In the genomic region with DNA sequence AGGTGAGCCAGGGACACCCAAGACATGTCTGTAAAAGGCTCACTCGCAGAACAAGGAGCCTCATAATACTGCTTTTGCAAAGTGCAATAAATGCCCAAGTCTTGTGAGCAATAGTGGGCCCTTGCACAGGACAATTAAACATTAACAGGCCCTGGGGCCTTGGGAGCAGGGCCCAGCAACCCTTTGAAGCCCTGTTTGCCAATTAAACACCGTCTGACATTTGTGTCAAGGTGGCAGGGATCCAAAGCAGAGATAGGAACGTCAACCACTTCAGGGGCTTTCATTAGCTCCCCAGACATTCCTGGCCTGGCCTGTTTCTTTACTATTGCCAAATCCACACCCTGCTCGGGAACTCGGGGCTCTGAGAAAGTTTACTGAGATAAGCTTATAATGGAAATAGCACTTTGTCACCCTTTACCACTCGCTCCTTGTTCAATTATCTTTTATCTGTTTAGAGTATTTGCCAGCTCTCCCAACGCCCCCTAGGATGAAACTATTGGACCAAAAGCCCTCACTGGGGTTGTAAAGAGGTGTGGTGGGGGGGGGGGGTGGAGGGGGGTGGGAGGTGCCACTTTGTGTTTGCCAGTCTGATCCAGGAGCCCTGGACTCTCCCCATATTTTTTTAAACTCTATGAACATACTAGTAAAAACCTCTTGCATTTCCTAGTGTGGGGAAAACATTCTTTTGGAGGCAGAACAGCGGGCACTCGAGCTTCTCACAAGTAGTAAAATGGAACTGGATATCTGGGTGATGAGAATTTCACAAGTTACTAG, we compare ENCODE assay signal across 9 mouse cellular contexts.
DNase-seq lines count a peak whose midpoint lies in the region; ATAC-seq and TF ChIP-seq lines count a peak whose summit lies in the region.
"Had no signal": no experiment of that assay in that cellular context is flagged by ENCODE, and none has a peak within 500 bp of the region (broad histone marks: within the 10 kb centered on the region; RNA-seq: fewer than 3 reads in every experiment).

No protein-coding gene starts in this region.

- H3K4me1 ChIP-seq in cerebellum, adult 2 months (ENCODE audit: control insufficient read depth, insufficient read depth, low read length): no peaks in the 10 kb centered on the region
- peaks cover 23% of the 10 kb centered on the region for H3K4me1 ChIP-seq in heart, embryonic 10.5 days
- no peaks in the 10 kb centered on the region for H3K4me1 ChIP-seq in lung, postnatal 0 days (ENCODE audit: insufficient read depth, low read depth, low read length)

- H3K4me2 ChIP-seq in lung, postnatal 0 days (replicated peaks; ENCODE audit: low read depth, low read length): no peak overlapping the region

- peak; percentile 94 for ATAC-seq in lung, postnatal 0 days

- no peaks in the 10 kb centered on the region for H3K27me3 ChIP-seq in cerebellum, adult 2 months (ENCODE audit: control insufficient read depth, insufficient read depth, low read length)
- no peaks in the 10 kb centered on the region for H3K27me3 ChIP-seq in heart, embryonic 10.5 days (ENCODE audit: insufficient read depth, poor library complexity, severe bottlenecking)
- H3K27me3 ChIP-seq in lung, postnatal 0 days (replicated peaks; ENCODE audit: insufficient read depth, low read length): no peaks in the 10 kb centered on the region

- no peak for TF ChIP-seq CTCF in cerebellum, adult 2 months (IDR thresholded peaks at IDR 0.05; ENCODE audit: borderline replicate concordance, insufficient read depth, low read depth, low read length)
- no peak for TF ChIP-seq CTCF in lung, postnatal 0 days (IDR thresholded peaks at IDR 0.05)

- H3K9me3 ChIP-seq in heart, embryonic 10.5 days: no peaks in the 10 kb centered on the region
- H3K9me3 ChIP-seq in lung, postnatal 0 days (ENCODE audit: low read length): no peaks in the 10 kb centered on the region

- TF ChIP-seq POLR2A in cerebellum, adult 2 months (IDR thresholded peaks at IDR 0.05; ENCODE audit: borderline replicate concordance, insufficient read depth, low read length): no peak

- DNase-seq in cerebellum, postnatal 14 days: peak; percentile 4 to 11
- no peak for DNase-seq in cerebellum, adult 2 months
- peak; percentile 78 for DNase-seq in heart, embryonic 10.5 days (ENCODE audit: low spot score)
- peak; percentile 64 for DNase-seq in kidney, postnatal 10 days
- peak; percentile 90 for DNase-seq in lung, postnatal 0 days (ENCODE audit: low spot score)
- no peak for DNase-seq in cerebellum, adult 11-12 months
- DNase-seq in retina, postnatal 1 day: no peak
- no peak for DNase-seq in natural killer cell, adult 2 months (ENCODE audit: low spot score in 2 of 2)

- H3K36me3 ChIP-seq in heart, embryonic 10.5 days: no peaks in the 10 kb centered on the region
- no peaks in the 10 kb centered on the region for H3K36me3 ChIP-seq in lung, postnatal 0 days (ENCODE audit: insufficient read depth, low read length)

- peak; percentile 85 for TF ChIP-seq EP300 in lung, postnatal 0 days (IDR thresholded peaks at IDR 0.05)

- H3K9ac ChIP-seq in lung, postnatal 0 days (replicated peaks; ENCODE audit: low read depth): no peak overlapping the region

- H3K4me3 ChIP-seq in cerebellum, adult 2 months (replicated peaks; ENCODE audit: insufficient read depth, low read depth, low read length): no peak overlapping the region
- no peak overlapping the region for H3K4me3 ChIP-seq in heart, embryonic 10.5 days
- H3K4me3 ChIP-seq in lung, postnatal 0 days (ENCODE audit: low read depth, low read length): no peak overlapping the region
- H3K4me3 ChIP-seq: layer of hippocampus, adult 2 months had no signal

- no peak overlapping the region for H3K27ac ChIP-seq in cerebellum, adult 2 months (ENCODE audit: insufficient read depth, low read length)
- H3K27ac ChIP-seq in heart, embryonic 10.5 days: peak overlapping the region; percentile 67; the same call in 1 of the 2 replicates
- H3K27ac ChIP-seq in lung, postnatal 0 days (ENCODE audit: low read length): 0 out of 2 replicates have a peak overlapping the region, but pooled peaks have one; percentile 49
- H3K27ac ChIP-seq: layer of hippocampus, adult 2 months had no signal

- 51% methylated on average over 9 of the region's 9 CpGs for WGBS in cerebellum, adult 2 months
- WGBS in heart, embryonic 10.5 days: 21% methylated on average over 9 of the region's 9 CpGs
- 26% methylated on average over 9 of the region's 9 CpGs for WGBS in lung, postnatal 0 days

Comparison
In these comparisons a context has a peak if more than half of its experiments do, and no peak if none do; other contexts are left out.
1. DNase-seq: peak in cerebellum, postnatal 14 days (2 of 2), heart, embryonic 10.5 days (single experiment), kidney, postnatal 10 days (single experiment) and lung, postnatal 0 days (single experiment); none in cerebellum, adult 2 months (0 of 2), cerebellum, adult 11-12 months (single experiment), retina, postnatal 1 day (single experiment) and natural killer cell, adult 2 months (0 of 2).